Mouse (Mus musculus) MEL (cell line): Measurements from ENCODE around the gene Prickle1.

Experiments used
- CTCF ChIP-seq, 3 experiments: IDR thresholded peaks in 2 of 3; conservative IDR thresholded peaks in 1 of 3; 2 replicates each; pipeline ENCODE4 v1.5.1; 2011 to 2012; ENCODE audit warnings: low read length in 3 of 3, low read depth in 2 of 3, mild to moderate bottlenecking in 2 of 3, improper control_type of control experiment in 1 of 3, inconsistent platforms in 1 of 3, mixed read lengths in 1 of 3, moderate library complexity in 1 of 3; ENCODE audit not compliant: control insufficient read depth in 1 of 3, insufficient read depth in 1 of 3, poor library complexity in 1 of 3, severe bottlenecking in 1 of 3
- JUND ChIP-seq: IDR thresholded peaks from 2 replicates; pipeline ENCODE4 v1.6.1; 2011; ENCODE audit warnings: low read depth, mild to moderate bottlenecking, improper control_type of control experiment, low read length
- NRF1 ChIP-seq: IDR thresholded peaks from 2 replicates; pipeline ENCODE4 v1.6.1; 2014; ENCODE audit warnings: low read depth, mild to moderate bottlenecking, inconsistent platforms, low read length, improper control_type of control experiment, moderate library complexity; ENCODE audit not compliant: poor library complexity, insufficient read depth, severe bottlenecking
- RAD21 ChIP-seq: IDR thresholded peaks from 2 replicates; pipeline ENCODE4 v1.6.1; 2011; ENCODE audit warnings: mild to moderate bottlenecking, low read depth, low read length, improper control_type of control experiment

DNA sequence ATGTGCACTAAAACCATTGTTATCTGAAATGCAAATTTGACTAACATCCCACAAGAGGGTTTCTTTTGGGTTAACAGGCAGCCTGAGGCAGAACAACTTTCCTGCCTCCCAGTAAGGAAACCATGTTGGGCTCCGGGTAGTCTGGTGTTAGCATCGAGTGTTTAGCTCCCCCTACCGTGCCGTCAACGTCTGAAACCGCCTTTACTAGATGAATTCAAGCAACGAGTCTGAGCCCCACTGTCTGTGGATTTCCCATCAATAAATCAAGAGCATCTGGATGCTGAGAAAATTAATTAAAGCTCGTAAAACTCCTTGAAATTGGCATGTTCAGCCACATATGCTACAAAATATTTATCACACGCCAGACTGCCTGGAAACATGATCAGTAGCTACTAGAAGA, 15.8 kb downstream of the Prickle1 start:
- no peak for TF ChIP-seq RAD21
- no peak for TF ChIP-seq CTCF (IDR thresholded peaks at IDR 0.05 in 2 of 3, conservative IDR thresholded peaks at IDR 0.05 in 1 of 3; ENCODE audit: control insufficient read depth in 1 of 3, insufficient read depth in 1 of 3, low read depth in 2 of 3, low read length in 3 of 3, poor library complexity in 1 of 3, severe bottlenecking in 1 of 3)
- TF ChIP-seq NRF1: no peak
- no peak for TF ChIP-seq JUND
